In genomic region chr7:132556575-132556974, GRCm38 (mm10) we compare ENCODE assay signal across 26 mouse cellular contexts. TPM values are rescaled to one million over a fixed set of nuclear protein-coding genes. Genes with fewer than 3 reads are reported as not detected.
"Had no signal": no experiment of that assay in that cellular context is flagged by ENCODE, and none has a peak within 500 bp of the region (broad histone marks: within the 10 kb centered on the region; RNA-seq: fewer than 3 reads in every experiment).

No protein-coding gene starts in this region.

- H3K4me3 ChIP-seq: left cerebral cortex, adult 2 months; lung, embryonic 15.5 days; megakaryocyte, embryonic 14.5 days; midbrain, embryonic 10.5 days; midbrain, embryonic 13.5 days; myocyte; neural tube, embryonic 13.5 days; stomach, embryonic 15.5 days had no signal

- H3K4me1 ChIP-seq: midbrain, embryonic 13.5 days; neural tube, embryonic 13.5 days; stomach, embryonic 15.5 days had no signal

- H3K4me2 ChIP-seq: lung, embryonic 15.5 days; midbrain, embryonic 13.5 days; neural tube, embryonic 13.5 days; stomach, embryonic 15.5 days had no signal

- H3K27ac ChIP-seq: left cerebral cortex, adult 2 months; liver, embryonic 14.5 days; lung, embryonic 15.5 days; midbrain, embryonic 10.5 days; midbrain, embryonic 13.5 days; neural tube, embryonic 13.5 days; stomach, embryonic 15.5 days had no signal

- H3K27me3 ChIP-seq: lung, embryonic 15.5 days; megakaryocyte, embryonic 14.5 days; neural tube, embryonic 13.5 days; stomach, embryonic 15.5 days had no signal

- DNase-seq: kidney, postnatal 10 days; layer of hippocampus, postnatal 36 days; lung, adult 18-20 months; lung, postnatal 10 days; lung, postnatal 36 days; retina, postnatal 1 day; right cerebral cortex, postnatal 25 days; spleen, adult 18-20 months; thymus, postnatal 25 days had no signal

- H3K9me3 ChIP-seq: lung, embryonic 15.5 days; megakaryocyte, embryonic 14.5 days; midbrain, embryonic 10.5 days; midbrain, embryonic 13.5 days; neural tube, embryonic 13.5 days; stomach, embryonic 15.5 days had no signal

- ATAC-seq: midbrain, embryonic 13.5 days; midbrain, embryonic 16.5 days had no signal

- H3K9ac ChIP-seq: liver, embryonic 14.5 days; lung, embryonic 15.5 days; midbrain, embryonic 13.5 days; neural tube, embryonic 13.5 days; stomach, embryonic 15.5 days had no signal

RNA-seq across cellular contexts. Expression of gene Nkx1-2, which starts 42.9 kb away (rescaled TPM):
- total RNA-seq: layer of hippocampus, postnatal 10 days; layer of hippocampus, postnatal 36 days; left cerebral cortex, adult 2 months; left cerebral cortex, postnatal 10 days; liver, adult 2 months; monocyte, adult 5-6 weeks; neutrophil, adult 5-6 weeks had no signal
- polyA plus RNA-seq: kidney, embryonic 14.5 days; liver, adult 2 months; lung, embryonic 15.5 days; myocyte; thymus, postnatal 0 days had no signal
